Mouse (Mus musculus) embryonic fibroblast, embryonic 13.5 days (primary cell): ENCODE measurements around the gene Slc4a4. TPM values are rescaled to one million over a fixed set of nuclear protein-coding genes. Genes with fewer than 3 reads are reported as not detected.

Experiments used
- H3K27ac ChIP-seq: 2 replicates; pipeline ENCODE4 v1.5.1; 2012; ENCODE audit warnings: low read length, control low read depth, inconsistent platforms; ENCODE audit not compliant: insufficient read depth
- H3K4me1 ChIP-seq: 2 replicates; pipeline ENCODE4 v1.6.1; 2011; ENCODE audit warnings: low read length; ENCODE audit not compliant: control insufficient read depth, insufficient read depth
- H3K4me3 ChIP-seq: 2 replicates; pipeline ENCODE4 v1.5.1; 2011; ENCODE audit warnings: mild to moderate bottlenecking, control low read depth, low read length; ENCODE audit not compliant: insufficient read depth
- CTCF ChIP-seq: IDR thresholded peaks from 2 replicates; pipeline ENCODE4 v1.5.1; 2011; ENCODE audit warnings: mild to moderate bottlenecking, control low read depth, low read length, moderate library complexity, borderline replicate concordance; ENCODE audit not compliant: insufficient read depth
- POLR2A ChIP-seq: IDR thresholded peaks from 2 replicates; pipeline ENCODE4 v1.6.1; 2011; ENCODE audit warnings: low read depth, mild to moderate bottlenecking, control low read depth, low read length, moderate library complexity
- polyA plus RNA-seq: library from polyadenylated mRNA; stranded (reverse); fragments of >200 nt; gene quantifications from 2 replicates; pipeline ENCODE4 v1.2.4, GENCODE M21; 2011; ENCODE audit warnings: low read depth; ENCODE audit not compliant: missing spikeins, insufficient read length

Slc4a4 gene
- polyA plus RNA-seq, 1 experiment, result 6.6 TPM

- TF ChIP-seq CTCF, result no peak
- H3K4me3 ChIP-seq, result no peak overlapping the region
Measured at GRCm38 (mm10) chr5:89056370-89056769, 169.8 kb downstream of the Slc4a4 start.

GRCm38 (mm10) chr5:89061097-89061496 lies 174.5 kb downstream of the Slc4a4 start:
- Histone ChIP-seq H3K27ac (no peak overlapping the region), H3K4me3 (no peak overlapping the region), H3K4me1 (peaks cover 3% of the 10 kb centered on the region; the same call in 1 of the 2 replicates)
- no peak for TF ChIP-seq POLR2A

More at GRCm38 (mm10) chr5:89056370-89056769, 169.8 kb downstream of the Slc4a4 start:
- Histone ChIP-seq H3K27ac (no peak overlapping the region), H3K4me1 (no peaks in the 10 kb centered on the region)

GRCm38 (mm10) chr5:89062286-89062685 lies 175.7 kb downstream of the Slc4a4 start:
- no peak overlapping the region for H3K27ac ChIP-seq
- no peak for TF ChIP-seq POLR2A
- TF ChIP-seq CTCF, result no peak

DNA sequence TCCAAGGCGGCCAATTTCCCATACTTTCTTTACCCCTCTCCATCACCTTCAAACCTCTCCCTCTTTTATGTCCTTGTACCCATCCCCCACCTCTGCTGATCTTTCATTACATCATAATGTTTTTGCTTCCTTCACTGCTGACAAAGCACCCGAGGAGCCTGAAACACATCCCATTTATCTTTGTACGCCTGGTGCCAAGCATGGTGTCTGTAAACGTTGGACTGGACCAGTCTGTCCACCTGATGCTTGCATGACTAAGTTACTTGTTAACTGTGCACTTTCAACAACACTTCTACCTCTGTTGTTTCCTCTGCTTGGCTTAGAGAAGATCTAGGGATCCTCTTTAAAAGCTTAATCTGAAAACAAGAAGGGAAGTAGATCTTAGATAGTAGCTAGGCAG lies 180.5 kb downstream of the Slc4a4 start:
- TF ChIP-seq CTCF (no peak), POLR2A (no peak)
- peaks cover 3% of the 10 kb centered on the region; the same call in 1 of the 2 replicates for H3K4me1 ChIP-seq

More at GRCm38 (mm10) chr5:89062286-89062685, 175.7 kb downstream of the Slc4a4 start:
- peaks cover 3% of the 10 kb centered on the region; the same call in 1 of the 2 replicates for H3K4me1 ChIP-seq
- no peak overlapping the region for H3K4me3 ChIP-seq

GRCm38 (mm10) chr5:89068072-89068471 lies 181.5 kb downstream of the Slc4a4 start:
- TF ChIP-seq POLR2A (no peak), CTCF (no peak)
- no peak overlapping the region for H3K27ac ChIP-seq
- H3K4me1 ChIP-seq, result no peaks in the 10 kb centered on the region
- no peak overlapping the region for H3K4me3 ChIP-seq

More for the DNA sequence above, 180.5 kb downstream of the Slc4a4 start:
- no peak overlapping the region for H3K4me3 ChIP-seq
- H3K27ac ChIP-seq, result no peak overlapping the region

DNA sequence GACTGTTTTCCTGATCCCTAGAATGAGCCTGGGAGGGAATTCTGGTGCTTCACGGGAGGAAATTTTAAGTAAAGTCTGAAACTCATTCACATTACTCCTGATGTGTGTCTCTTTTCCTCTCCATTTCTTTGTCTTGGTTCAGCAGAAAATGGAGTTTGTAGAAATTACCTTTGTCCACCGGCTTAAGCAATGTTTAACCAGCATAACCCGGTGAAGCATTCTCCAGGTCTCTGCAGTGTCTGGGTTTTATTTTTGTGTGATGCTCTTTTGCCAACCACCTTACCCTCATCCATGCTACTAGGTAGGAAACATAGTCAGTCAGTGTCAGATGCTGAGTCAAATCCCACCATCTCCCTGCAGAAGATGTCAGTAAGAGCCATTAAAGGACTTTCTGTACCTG lies 183.4 kb downstream of the Slc4a4 start:
- no peak overlapping the region for H3K4me3 ChIP-seq
- TF ChIP-seq POLR2A, result no peak
- no peak for TF ChIP-seq CTCF

DNA sequence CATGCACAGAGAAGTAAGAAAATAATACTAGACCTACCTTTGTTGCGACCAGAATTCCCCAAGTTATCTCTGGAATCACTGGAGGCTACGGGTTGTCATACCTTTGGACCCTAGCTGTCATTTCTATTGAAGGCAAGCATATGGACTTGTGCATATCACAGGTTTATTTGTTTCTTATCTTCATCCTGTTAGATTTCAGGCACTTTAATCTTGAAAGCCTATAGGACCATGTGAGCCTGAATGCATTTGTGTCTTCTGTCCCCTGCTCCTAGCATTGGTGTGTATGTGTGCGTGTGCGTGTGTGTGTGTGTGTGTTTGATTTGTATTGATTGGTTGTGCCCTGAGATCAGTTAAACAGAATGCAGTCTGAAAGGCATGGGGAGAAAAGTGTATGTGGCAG lies 185.3 kb downstream of the Slc4a4 start:
- TF ChIP-seq CTCF (no peak), POLR2A (no peak)
- no peak overlapping the region for H3K27ac ChIP-seq
- no peak overlapping the region for H3K4me3 ChIP-seq
- no peaks in the 10 kb centered on the region for H3K4me1 ChIP-seq

More for the DNA sequence above, 183.4 kb downstream of the Slc4a4 start:
- no peak overlapping the region for H3K27ac ChIP-seq
- H3K4me1 ChIP-seq, result no peaks in the 10 kb centered on the region

GRCm38 (mm10) chr5:89077711-89078110 lies 191.1 kb downstream of the Slc4a4 start:
- Histone ChIP-seq H3K27ac (no peak overlapping the region), H3K4me1 (no peaks in the 10 kb centered on the region), H3K4me3 (no peak overlapping the region)
- TF ChIP-seq POLR2A, result no peak
- TF ChIP-seq CTCF, result no peak

DNA sequence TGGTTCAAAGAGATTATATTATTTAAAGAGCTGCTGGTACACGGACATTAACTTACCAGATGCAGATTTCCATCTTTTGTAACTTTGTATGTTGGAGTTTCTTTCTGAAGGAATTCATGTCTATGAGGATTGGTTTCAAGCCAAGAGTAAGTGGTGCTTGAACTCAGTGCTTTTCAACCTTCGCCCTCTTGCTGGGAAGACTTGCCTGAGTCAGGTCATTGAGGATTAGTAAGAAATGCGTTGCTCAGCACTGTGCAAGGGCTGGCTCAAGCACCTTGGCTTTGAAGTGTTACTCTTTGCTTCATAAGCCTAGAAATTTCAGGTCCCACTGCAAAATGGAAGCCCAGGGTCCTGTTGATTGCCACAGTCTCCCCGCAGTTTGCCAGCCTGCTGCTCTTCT lies 196.9 kb downstream of the Slc4a4 start:
- Histone ChIP-seq H3K4me3 (no peak overlapping the region), H3K4me1 (no peaks in the 10 kb centered on the region), H3K27ac (no peak overlapping the region)
- TF ChIP-seq POLR2A (no peak), CTCF (no peak)

GRCm38 (mm10) chr5:89087916-89088315 lies 201.3 kb downstream of the Slc4a4 start:
- Histone ChIP-seq H3K27ac (no peak overlapping the region), H3K4me1 (no peaks in the 10 kb centered on the region), H3K4me3 (no peak overlapping the region)
- TF ChIP-seq POLR2A, result no peak
- no peak for TF ChIP-seq CTCF

DNA sequence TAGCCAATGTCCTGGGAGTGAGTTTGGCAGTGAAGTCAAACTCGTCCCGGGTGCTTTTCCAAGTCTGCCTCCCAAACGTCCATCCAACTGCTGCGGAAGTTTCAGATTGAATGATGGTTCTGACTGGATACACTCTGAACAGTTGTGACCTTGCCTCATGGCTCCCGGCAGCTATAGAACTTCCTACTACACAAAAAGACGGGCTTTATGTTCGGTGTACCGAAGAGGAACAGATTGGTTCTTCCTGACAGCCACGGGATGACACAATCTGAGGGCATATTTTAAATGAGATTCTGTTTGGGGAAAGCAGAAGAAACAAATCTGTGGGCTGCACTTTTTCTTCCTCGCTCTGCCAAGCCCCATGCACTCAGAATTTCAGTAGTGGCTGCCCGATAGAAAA lies 201.8 kb downstream of the Slc4a4 start:
- no peak overlapping the region for H3K27ac ChIP-seq
- no peak overlapping the region for H3K4me3 ChIP-seq
- no peaks in the 10 kb centered on the region for H3K4me1 ChIP-seq
- no peak for TF ChIP-seq POLR2A
- TF ChIP-seq CTCF, result no peak

DNA sequence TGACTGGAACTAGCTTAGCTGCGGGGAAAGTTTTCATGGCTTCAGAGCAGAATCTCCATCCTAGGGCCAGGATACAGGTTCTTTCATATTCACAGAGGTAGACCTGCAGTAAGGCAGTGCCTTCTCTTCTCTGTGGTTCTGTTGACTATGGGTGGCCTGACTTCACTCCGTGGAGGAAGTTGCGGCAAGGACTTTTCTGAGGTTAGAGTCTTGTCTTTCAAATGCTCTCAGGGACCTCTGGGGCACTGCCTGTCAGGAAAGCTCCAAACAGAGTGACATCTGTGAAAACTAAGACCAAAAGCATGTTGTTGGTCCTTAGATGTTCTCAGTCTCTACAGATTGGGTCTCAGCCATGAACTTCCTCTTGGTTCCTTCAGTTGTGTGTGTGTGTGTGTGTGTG lies 203.5 kb downstream of the Slc4a4 start:
- H3K4me1 ChIP-seq, result no peaks in the 10 kb centered on the region
- H3K4me3 ChIP-seq, result no peak overlapping the region
- H3K27ac ChIP-seq, result no peak overlapping the region
- TF ChIP-seq CTCF (no peak), POLR2A (no peak)
